Mouse (Mus musculus): Measurements from ENCODE around the gene Bpifb5. TPM values are rescaled to one million over a fixed set of nuclear protein-coding genes. Genes with fewer than 3 reads are reported as not detected.
"Not testable (repeated sequence)": the region's sequence is repeated elsewhere in the genome, so short reads cannot be mapped to it uniquely, and the experiment has no call there.

The Bpifb5 gene
- total RNA-seq, 1 experiment from 2014 or later = not detected

- DNase-seq = not testable (repeated sequence)
These were observed 19.2 kb downstream of the Bpifb5 start for GRCm38 (mm10) chr2:154242726-154243125.

- DNase-seq = no peak
These were observed 20.0 kb downstream of the Bpifb5 start for GRCm38 (mm10) chr2:154243356-154244036.

GRCm38 (mm10) chr2:154245322-154245721 is 21.8 kb downstream of the Bpifb5 start:
- DNase-seq = no peak

GRCm38 (mm10) chr2:154255254-154255653 is 31.7 kb downstream of the Bpifb5 start:
- DNase-seq = not testable (repeated sequence)

GRCm38 (mm10) chr2:154255770-154256169 is 32.2 kb downstream of the Bpifb5 start:
- no peak for DNase-seq

- not testable (repeated sequence) for DNase-seq
These were observed 34.0 kb downstream of the Bpifb5 start, which contains the start of gene Bpifb9a for GRCm38 (mm10) chr2:154257554-154257953. TSS of gene Bpifb9a (plus strand) at chr2:154257854.

- not testable (repeated sequence) for DNase-seq
These were observed 40.9 kb downstream of the Bpifb5 start for GRCm38 (mm10) chr2:154264397-154264796.

Other genes with a start within 250 kb of the Bpifb5 start
- gene Bpifa6, start 248.8 kb upstream of the Bpifb5 start, total RNA-seq (2021) = not detected in 2 replicates
- gene Bpifa2, start 215.5 kb upstream of the Bpifb5 start, total RNA-seq (2021) = 0.43 TPM in 1 of 2 replicates, not detected in the other
- not detected in 2 replicates for gene Bpifa3, start 93.4 kb upstream of the Bpifb5 start, total RNA-seq (2021)
- not detected in 2 replicates for gene Bpifa1, start 80.9 kb upstream of the Bpifb5 start, total RNA-seq (2021)
- not detected in 2 replicates for gene Bpifa5, start 61.1 kb upstream of the Bpifb5 start, total RNA-seq (2021)
- gene Bpifb1, start 32.9 kb upstream of the Bpifb5 start, total RNA-seq (2021) = not detected in 2 replicates
- gene Bpifb9a, start 34.1 kb downstream of the Bpifb5 start, total RNA-seq (2021) = not detected in 2 replicates
- not detected in 2 replicates for gene Bpifb9b, start 83.5 kb downstream of the Bpifb5 start, total RNA-seq (2021)
- gene Cdk5rap1, start 149.3 kb downstream of the Bpifb5 start, total RNA-seq (2021) = 12.4 and 18.2 TPM in 2 replicates
- 21.9 and 24.7 TPM in 2 replicates for gene Snta1, start 184.4 kb downstream of the Bpifb5 start, total RNA-seq (2021)
- gene Cbfa2t2, start 212.7 kb downstream of the Bpifb5 start, total RNA-seq (2021) = 40.7 and 50.1 TPM in 2 replicates